Mouse (Mus musculus): ENCODE data around the gene Ttc41.
"Not testable (repeated sequence)": the region's sequence is repeated elsewhere in the genome, so short reads cannot be mapped to it uniquely, and the experiment has no call there.

Ttc41 gene

DNA sequence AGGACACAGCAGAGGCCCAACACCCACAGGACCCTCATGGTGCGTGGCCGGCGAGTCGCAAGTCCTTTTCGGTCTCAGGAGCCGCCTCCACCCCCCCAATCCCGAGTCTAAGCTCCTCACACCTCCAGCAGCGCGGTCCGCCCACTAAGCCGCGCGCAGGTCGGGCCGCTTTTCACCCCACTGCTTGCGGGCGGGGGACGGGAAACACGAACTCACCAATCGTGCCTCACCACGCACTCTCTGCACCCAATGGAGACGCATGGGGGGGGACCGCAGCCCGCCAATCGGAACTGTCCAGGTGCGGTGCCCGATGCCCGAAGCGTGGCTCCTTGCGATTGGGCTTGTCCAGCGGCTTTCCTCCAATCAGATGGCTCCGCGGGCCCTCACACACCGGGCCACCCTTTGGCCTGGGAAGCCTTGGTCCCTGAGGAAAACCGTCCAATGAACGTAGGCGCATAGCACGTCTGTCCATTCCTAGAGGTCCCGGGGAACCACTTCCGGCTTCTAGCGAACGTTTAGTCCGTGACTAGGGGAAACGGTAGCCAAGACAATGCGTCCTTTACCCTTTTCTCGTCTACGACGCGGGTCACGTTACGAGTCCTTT, at the start of gene Ttc41, which contains the start of gene Hsp90b1:
Ttc41 (plus strand) TSS at position 494 of the 604 bp plus-strand sequence.
Hsp90b1 (minus strand) TSS at position 192 of the 604 bp plus-strand sequence.
- DNase-seq (ENCODE audit: low spot score in 2 of 2) = peak; percentile 95 to 99

DNA sequence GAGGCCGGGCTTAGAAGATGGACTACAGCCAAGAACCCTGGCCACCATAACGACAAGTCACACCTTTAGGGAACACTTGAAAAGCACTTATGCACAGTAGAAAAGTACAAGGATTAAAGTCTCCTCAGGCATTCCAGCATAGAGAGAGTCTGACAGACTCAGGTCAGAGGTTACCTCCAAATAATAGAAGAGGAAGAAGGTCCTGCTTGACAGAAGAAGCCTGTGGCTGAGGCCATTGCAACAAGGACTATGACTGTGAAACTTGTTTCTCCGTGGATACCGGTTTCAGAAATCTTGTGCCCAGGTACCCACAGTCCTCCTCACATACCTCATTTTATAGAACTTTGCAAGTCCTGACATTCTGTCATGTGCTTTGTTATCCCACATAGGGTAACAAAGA, 35.1 kb upstream of the Ttc41 start:
- not testable (repeated sequence) for DNase-seq (ENCODE audit: low spot score in 2 of 2)

- DNase-seq (ENCODE audit: low spot score in 2 of 2) = not testable (repeated sequence)
Measured at GRCm38 (mm10) chr10:86684797-86685178, 20.8 kb upstream of the Ttc41 start.

- peak; percentile 73 to 86 for DNase-seq (ENCODE audit: low spot score in 2 of 2)
Measured at GRCm38 (mm10) chr10:86685179-86686016, 20.2 kb upstream of the Ttc41 start.

DNA sequence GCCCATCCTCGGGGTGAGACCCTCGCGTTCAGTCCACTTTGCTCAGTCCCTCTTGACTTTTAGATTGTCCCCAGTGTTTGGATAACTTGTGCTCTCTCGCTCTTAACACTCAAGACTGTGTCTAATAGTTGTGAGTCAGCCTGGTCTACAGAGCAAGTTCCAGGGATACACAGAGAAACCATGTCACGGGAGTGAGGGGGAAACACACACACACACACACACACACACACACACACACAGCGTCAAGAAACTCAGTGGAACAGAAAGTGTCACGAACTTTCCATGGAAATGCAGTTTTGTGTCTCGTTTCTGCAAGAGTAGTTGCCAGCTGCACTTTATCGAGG, 19.6 kb upstream of the Ttc41 start:
- not testable (repeated sequence) for DNase-seq (ENCODE audit: low spot score in 2 of 2)

DNA sequence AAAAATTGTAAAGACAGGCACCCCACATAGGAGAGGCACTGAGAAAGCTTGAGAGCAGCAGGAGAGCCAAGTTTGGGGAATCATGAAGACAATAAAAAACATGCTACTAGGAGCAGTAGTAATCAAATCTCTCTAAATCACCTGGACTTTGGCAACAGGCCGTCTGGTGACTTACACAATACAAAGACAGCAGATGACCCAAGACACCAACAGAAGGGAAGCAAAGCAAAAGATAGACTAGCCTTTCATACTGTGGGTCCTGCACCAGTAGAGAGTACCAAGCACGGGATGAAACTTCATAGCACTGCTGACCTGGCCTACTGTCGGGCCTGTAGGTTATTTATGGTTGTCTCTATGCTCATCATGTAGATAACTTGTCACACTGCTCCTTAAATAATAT, 5.4 kb upstream of the Ttc41 start:
- no peak for DNase-seq (ENCODE audit: low spot score in 2 of 2)

- DNase-seq (ENCODE audit: low spot score in 2 of 2) = no peak
Measured at GRCm38 (mm10) chr10:86700973-86701372, 4.6 kb upstream of the Ttc41 start.

- no peak for DNase-seq (ENCODE audit: low spot score in 2 of 2)
Measured at GRCm38 (mm10) chr10:86702312-86702920, 3.2 kb upstream of the Ttc41 start.

GRCm38 (mm10) chr10:86703375-86703774, 2.2 kb upstream of the Ttc41 start:
- no peak for DNase-seq (ENCODE audit: low spot score in 2 of 2)

DNA sequence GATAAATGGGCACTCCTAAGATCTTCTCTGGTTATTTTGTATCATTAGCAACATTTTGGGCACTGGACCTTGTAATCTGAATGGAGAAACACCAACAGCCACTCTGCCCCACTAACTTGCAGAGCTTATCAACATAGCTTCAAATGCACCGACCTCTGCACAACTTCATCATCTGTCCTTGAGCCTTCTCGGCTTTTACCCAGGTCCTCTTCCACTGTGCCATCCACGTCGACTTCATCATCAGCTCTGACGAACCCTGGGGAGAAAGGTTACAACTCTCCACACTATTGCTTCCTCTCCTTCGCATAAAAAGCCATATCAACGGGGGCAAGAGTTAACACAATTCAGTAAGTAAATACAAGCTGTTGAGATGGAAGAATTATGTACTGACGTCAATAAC, 1.5 kb upstream of the Ttc41 start:
- no peak for DNase-seq (ENCODE audit: low spot score in 2 of 2)

GRCm38 (mm10) chr10:86704589-86705191, 921 bp upstream of the Ttc41 start:
- DNase-seq (ENCODE audit: low spot score in 2 of 2) = peak; percentile 7 to 16

DNA sequence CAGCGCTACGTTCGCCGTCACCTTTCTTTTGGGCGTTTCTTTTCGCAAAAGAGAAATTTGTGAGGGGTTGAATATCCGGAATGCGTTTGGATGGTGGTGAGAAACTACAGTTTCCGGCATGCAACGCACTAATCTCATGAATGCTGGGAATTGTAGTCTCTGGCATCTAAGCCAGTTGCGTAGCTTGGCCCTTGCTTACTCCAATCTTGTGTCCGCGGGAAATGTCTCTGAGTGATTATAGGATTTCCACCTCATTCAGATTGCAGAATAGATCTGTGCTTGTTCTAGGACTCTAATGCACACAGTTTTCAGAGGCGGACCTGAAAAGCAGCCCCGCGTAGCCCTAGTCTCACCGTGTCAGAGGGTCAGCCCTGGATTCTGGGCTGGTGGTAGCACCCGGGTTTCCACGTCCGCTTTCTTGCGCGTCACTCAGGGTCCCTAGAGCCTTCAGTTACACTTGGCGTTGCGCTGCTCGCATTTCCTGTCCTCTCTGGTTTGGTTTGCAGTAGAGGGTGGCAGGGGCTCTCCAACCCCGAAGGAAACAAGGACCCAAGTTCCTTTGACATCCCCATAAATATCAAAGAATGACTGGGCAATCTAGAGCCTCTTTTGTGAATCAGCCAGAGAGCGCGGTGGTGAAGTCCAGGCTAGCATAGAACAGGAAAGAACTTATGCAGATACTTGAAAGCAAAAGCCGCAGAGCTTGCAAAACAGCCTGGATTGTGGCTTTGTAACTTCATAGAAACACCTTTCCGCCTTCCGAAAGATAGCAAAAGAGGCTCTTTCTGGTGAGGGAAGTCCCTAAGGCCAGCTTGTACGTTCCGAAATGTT, 526 bp downstream of the Ttc41 start:
- DNase-seq (ENCODE audit: low spot score in 2 of 2) = peak; percentile 70 to 72

GRCm38 (mm10) chr10:86707134-86707533, 1.5 kb downstream of the Ttc41 start:
- DNase-seq (ENCODE audit: low spot score in 2 of 2) = no peak

GRCm38 (mm10) chr10:86712156-86712555, 6.5 kb downstream of the Ttc41 start:
- no peak for DNase-seq (ENCODE audit: low spot score in 2 of 2)

DNA sequence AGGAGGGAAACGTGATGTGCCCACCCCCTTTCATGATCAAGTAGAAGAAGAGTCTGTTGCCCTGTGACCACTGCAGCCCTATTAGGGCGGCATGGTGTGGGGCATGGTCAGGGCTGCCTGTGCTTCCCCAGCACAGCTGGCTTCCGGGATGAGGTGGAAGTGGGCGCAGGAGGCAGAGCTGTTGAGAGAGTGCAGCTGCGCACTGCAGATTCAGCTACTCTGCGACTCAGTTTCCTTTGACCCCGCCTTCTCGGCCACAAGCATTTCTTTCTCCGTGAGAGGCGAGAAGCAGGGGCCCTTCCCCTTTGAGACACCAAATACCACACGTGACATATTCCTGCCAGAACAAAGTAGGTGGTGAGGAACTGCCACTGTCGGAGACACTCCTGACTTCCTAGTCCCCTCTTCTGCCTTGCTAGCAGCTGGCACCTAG, 22.0 kb downstream of the Ttc41 start:
- DNase-seq (ENCODE audit: low spot score in 2 of 2) = peak; percentile 83 to 89

- no peak for DNase-seq (ENCODE audit: low spot score in 2 of 2)
Measured at GRCm38 (mm10) chr10:86728176-86728575, 22.6 kb downstream of the Ttc41 start.

GRCm38 (mm10) chr10:86730823-86731499, 25.4 kb downstream of the Ttc41 start:
- DNase-seq (ENCODE audit: low spot score in 2 of 2) = peak; percentile 70 to 91

GRCm38 (mm10) chr10:86731500-86731863, 25.9 kb downstream of the Ttc41 start:
- DNase-seq (ENCODE audit: low spot score in 2 of 2) = no peak

DNA sequence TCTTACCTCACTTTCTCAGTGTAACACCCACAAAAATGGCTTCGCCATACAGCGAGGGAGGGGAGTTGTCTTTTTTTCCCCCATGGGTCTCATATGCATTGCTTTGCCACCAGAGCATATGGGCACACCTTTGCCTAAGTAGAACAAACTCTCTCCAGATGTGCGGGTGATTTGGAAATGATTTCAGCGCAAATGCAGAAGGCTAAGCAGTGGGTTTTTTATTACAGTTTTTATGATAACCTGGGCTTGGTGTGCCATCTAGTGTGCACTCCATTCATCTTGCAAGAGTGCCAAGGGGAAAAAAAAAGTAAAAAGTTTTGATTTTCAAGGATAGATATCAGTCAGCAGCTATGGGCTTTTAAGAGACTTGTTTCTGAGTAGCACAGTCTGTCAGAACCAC, 29.4 kb downstream of the Ttc41 start:
- DNase-seq (ENCODE audit: low spot score in 2 of 2) = no peak

- no peak for DNase-seq (ENCODE audit: low spot score in 2 of 2)
Measured at GRCm38 (mm10) chr10:86742918-86743317, 37.3 kb downstream of the Ttc41 start.

- no peak for DNase-seq (ENCODE audit: low spot score in 2 of 2)
Measured at GRCm38 (mm10) chr10:86744306-86744705, 38.7 kb downstream of the Ttc41 start.
